Mouse (Mus musculus): ENCODE measurements around the gene Rpgr.

- TF ChIP-seq TAL1 (IDR thresholded peaks at IDR 0.05; ENCODE audit: low read length) (no peak), GATA1 (IDR thresholded peaks at IDR 0.05; ENCODE audit: low read length) (no peak)
These were observed 154.5 kb downstream of the Rpgr start for GRCm38 (mm10) chrX:10062201-10062600.

Measured in erythroblast, embryonic 14.5 days (primary cell).